Mouse (Mus musculus) thymus, postnatal 14 days (tissue): Measurements from ENCODE around the gene Mettl9.

ENCODE experiments used
- DNase-seq: peaks from one replicate; pipeline ENCODE4 v3.0.0; 2021

Gene Mettl9

DNA sequence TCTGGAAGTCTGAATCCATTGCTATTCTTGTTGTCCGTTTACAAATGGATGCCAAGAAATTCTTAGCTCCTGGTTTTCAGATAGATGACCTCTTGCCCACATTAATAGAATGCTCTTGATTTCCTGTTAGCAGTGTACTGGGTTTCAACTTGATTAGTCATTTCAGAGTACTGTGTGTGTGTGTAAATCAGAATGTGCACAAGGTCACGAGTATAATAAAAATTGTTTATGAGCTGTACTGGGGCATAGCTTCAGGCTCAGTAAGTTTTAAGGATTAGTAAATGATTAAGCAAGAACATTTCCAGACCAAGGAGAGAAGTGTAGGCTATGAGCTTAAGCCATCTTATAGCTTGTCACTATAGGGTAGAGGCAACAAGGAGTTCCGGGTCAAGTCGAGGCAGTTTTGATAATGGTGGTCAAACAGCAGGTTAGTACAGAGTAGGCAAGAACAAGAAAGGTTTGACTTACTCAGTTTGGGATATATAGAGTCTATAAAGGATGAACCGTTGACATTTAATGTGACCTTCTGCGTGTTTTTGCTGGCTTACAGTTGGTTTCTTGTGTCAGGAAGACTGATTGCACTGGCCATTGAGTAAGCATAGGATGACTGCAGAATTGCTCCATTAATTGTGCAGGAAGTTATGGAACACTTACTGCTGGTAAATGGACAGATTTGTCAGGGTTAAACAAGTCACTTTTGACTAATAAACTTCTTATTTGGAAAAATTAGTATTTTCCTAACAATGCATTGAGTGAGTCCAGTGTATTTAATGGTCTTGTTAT is 11.6 kb downstream of the Mettl9 start:
- no peak for DNase-seq

DNA sequence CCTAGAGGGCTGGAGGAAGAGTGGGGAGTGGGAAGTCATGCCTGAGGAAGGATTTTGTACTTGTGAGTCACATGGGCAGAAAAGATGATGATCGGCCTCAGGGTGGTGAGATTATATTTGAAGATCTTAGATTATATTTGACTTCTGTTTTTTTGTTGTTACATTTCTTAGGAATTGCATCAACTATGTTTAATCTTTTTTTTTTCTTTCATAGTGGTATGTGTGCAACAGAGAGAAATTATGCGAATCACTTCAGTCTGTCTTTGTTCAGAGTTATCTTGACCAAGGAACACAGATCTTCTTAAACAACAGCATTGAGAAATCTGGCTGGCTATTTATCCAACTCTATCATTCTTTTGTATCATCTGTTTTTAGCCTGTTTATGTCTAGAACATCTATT is 13.4 kb downstream of the Mettl9 start:
- DNase-seq: no peak

DNA sequence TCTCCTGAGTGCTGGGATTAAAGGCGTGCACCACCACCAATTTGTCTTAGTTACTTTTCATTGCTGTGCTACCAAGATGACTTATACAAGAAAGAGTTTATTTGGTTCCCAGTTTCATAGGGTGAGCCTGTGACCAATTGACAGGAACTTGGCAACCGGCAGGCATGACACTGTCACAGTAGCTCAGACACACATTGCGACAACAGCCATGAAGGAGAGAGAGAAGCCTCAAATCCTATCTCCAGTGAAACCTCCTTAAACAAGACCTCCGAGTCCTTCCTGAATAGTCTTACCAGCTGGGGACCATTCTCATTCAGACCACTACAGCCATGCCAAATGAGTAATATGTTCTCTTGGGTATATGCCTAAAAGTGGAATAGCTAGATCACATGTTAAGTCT is 18.8 kb downstream of the Mettl9 start:
- no peak for DNase-seq

DNA sequence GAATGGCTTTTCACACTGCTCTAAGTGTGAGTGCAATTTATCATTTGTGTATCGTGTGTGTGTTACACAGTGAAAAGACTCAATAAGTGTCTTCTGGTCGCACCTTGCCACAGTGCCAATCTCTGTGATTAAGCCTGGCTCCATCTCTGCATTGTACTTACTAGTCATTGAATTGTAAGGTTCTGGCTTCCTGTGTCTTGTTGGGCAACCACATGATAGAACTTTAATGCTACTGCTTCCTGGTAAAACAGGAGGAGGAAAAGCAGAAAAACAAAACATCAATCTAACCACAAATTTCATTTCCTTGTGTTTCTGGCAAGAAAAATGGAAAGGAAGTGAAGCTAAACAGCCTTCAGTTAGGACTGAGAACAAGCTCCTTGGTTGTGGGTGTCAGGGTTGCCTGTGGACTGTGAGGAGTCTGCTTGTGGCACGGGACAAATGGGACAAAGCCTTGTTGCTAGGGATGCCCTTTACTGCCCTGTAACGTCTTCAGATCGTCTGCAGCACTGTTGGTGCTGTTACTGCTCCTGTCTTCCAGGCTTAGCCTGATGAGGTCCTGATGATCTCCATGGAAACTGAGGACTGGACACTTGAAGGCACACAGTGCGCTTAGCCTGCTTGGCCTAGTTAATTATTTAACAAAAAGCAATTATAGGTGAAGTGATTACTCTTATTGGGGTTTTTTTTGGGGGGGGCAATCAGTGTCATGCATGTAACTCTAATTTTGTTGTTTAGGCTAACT is 25.4 kb downstream of the Mettl9 start:
- DNase-seq: no peak

DNA sequence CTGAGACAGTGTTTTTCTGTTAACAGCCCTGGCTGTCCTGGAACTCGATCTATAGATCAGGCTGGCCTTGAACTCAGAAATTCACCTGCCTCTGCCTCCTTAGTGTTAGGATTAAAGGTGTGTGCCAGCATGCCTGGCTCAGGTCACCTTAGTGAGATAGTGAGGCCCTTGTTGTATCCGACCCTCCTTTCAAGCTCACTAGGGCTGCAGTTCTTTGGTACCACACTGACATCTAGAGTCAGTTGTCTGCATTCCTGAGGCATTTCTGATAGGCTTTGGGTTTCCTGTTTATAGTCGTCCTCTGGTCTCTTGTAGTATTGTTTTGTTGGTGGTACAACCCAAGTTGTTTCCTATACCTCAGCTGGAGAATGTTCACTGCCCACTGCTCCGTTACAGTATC is 30.1 kb downstream of the Mettl9 start:
- DNase-seq: peak; percentile 32

DNA sequence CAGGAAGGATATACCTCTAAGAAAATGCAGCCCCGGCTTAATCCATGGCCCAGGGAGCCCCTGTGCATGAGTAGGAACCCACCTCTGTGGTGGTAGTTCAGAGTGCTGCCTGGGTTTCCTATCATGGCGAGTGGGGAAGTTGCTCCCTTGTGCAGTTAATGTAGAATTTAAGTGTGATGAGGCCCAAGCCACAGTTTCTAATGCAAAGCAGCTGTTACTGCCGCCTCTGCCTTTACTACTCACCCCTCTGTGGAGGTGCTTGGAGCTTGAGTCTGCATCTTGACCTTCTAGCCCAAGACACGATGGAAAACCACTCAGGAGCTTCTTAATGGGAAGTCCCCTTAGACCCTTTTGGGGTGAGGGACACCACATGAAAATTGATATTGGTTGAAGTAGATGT is 37.0 kb downstream of the Mettl9 start:
- no peak for DNase-seq

DNA sequence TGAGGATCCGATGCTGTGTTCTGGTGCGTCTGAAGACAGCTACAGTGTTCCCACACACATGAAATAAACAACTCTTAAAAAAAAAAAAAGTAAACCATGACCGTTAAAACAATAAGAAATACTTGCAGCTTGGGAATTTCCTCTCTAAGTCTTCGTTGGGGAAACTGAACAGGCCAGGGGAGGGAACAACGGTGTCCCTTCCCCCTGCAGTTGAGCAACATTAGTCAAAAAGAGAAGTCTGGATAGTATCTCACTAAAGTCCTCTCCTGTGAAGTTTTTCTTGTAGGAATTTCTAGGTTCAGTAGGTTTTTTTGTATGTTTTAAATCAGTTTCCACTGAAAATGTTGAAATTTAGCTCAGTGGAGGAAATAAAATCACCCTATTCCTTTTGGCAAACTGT is 38.3 kb downstream of the Mettl9 start:
- no peak for DNase-seq

DNA sequence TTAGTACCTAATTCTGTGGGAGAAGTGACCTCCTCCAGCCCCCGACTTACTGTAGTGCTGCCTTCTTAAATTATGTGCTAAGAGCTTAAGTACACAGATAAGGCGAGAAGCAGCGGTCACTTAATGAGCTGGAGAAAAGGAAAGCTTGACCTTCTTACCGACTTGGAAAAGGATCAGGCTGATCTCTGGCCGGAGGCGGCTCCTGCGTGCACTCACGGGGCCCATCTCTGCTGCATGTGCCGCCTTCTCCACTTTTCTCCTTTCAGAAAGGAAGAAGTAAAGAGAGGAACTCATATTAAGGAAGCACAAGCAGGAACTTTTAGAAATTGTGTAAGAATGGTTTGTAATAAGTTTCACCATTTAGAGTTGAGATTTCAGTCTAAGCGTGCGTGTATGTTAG is 40.0 kb downstream of the Mettl9 start, which contains the start of gene Igsf6:
Igsf6 (minus strand) TSS at position 292 of the 400 bp plus-strand sequence.
- DNase-seq: no peak

DNA sequence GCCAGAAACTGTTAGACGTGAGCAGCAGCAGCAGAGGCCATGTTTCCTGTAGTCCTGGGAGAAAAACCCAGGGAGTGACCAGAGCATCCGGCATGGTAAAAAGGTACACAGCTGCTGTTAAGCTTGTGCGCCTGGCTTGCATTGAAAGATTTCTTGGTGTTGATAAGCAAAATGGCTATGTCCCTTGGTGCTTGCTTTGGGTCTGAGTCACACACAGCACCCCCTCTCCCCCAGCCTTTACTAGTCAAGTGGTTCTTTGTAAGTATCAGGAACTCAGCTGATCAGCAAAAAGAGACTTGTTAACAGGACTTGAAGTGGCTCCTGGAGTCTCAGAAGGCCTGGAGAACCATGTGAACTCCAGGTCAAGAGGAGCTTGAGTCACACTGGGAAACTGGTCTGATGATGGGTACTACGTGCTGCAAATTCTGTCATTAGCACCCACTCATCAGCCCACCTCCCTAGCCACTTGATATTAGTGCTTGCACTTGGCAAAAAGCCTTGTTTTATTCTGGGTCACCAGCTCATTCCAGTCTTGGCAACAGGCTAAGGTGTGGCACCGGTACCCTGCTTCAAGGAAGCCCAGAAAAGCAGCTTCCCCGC is 40.7 kb downstream of the Mettl9 start:
- no peak for DNase-seq

DNA sequence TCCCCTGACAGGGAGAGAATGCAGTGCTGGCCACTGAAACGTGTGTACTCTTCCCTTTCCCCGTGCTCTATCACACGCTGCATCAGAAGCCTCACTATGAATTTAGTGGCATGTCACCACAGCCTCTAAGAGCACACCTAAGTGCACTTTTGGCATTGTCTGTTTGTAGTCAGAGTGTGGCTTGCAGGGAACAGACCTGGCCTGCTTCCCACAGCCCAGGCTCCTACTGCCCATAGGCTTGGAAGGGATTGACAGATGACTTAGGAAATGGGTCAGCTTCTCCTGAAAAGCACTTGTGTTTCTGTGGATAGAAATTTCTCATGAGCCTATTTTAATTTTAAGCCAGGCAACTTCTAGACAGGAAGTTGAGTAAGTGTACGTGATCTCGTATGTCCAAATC is 41.2 kb downstream of the Mettl9 start:
- no peak for DNase-seq

DNA sequence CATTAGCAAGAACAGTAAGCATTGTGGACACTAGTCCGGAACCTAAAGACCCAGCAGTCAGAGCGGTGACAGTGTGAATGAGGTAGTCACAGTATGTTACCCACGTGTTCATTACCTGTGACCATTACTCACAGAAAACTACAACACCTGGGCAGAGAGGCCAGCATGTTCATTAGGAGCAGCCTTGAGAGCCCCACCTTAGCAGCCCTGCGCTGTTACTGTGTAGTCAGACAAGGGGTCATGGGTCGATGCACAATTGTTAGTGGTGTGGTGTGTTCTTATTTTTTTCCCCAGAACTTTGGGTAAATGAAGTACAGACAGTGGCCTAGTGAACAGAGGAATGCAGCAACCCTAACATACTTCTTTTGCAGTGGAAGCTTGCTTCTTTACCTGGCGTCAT is 43.1 kb downstream of the Mettl9 start:
- DNase-seq: no peak

DNA sequence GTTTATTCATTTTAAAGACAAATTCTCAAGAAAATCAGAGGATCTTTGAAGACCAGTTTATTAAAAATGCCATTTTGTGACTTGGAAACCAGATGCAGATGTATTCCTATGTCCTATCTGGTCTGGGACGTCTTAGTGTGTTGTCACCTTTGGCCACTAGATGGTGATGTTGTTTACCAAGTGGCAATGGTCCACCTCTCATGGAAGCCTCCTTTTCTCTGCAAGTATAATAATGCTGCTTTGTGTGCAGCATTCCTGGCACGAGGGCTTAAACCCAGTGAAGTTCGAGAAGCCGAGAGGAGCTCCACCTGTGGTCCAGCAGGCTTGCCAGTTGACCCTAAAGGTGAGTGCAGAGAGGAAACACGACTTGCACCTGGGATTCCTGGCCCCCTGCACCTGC is 43.6 kb downstream of the Mettl9 start:
- DNase-seq: peak; percentile 55

DNA sequence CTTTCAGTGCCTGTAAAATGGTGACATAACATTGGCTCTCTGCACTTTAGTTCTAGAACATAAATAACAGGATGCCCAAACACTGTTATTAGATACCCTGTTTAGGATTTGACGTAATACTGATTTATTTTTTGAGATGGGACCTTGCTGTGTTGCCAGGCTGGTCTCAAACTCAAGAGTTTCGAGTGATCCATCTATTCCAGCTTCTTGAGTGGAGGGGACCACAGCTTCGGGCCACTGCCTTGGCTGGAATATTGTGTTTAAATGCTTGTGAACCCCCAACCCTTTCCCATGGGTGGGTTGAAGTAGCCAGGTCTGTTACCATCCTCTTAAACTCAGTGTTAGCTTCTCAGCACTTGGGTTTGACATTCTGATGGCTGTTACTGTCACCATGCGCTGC is 47.1 kb downstream of the Mettl9 start, which contains the start of gene Otoa:
Otoa (plus strand) TSS at position 301 of the 400 bp plus-strand sequence.
- DNase-seq: no peak

DNA sequence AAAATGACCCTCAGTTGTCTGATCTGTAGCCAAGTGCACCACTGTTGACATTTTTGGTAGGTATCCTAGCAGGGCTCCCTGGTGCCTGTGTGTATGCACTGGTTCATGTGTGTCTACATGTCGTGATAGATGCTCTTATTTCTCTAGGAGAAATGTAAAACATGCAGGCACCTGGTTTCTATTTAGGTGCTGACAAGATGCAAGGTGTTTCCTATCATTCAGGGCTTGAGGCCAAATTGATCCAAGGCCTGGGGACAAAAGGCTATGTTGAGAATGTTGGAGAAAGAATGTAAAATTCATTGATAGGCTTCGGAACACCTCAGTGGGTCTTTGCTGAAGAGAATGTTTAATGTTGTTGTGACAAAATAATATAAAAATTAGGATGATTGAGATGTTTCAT is 47.6 kb downstream of the Mettl9 start:
- no peak for DNase-seq

DNA sequence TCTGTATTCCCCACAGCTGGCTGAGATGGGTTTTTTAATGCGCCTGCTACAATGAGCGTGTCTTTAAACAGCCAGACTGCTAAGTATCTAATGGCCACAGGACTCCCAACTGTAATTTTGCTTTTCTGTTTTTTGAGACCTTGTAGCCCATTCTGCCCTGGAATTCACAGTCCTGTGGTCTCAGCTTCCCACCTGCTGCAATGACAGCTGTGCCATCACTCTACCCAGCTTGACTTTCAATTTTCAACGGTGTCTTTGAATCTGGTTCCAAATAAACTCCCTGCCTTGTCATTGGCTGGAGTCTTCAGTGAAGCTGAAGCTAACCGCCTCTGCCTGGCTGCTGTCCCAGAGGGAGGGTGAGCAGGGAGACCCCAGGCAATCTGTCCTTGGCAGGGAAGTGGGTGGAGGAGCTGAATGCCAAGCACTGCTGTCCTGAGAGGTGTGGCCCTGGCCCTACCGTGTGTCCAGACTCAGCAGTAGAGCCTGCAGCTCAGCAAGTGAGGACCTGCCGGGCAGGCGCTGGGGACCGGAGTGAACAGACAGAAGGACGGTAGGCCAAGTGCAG is 48.8 kb downstream of the Mettl9 start:
- DNase-seq: no peak

DNA sequence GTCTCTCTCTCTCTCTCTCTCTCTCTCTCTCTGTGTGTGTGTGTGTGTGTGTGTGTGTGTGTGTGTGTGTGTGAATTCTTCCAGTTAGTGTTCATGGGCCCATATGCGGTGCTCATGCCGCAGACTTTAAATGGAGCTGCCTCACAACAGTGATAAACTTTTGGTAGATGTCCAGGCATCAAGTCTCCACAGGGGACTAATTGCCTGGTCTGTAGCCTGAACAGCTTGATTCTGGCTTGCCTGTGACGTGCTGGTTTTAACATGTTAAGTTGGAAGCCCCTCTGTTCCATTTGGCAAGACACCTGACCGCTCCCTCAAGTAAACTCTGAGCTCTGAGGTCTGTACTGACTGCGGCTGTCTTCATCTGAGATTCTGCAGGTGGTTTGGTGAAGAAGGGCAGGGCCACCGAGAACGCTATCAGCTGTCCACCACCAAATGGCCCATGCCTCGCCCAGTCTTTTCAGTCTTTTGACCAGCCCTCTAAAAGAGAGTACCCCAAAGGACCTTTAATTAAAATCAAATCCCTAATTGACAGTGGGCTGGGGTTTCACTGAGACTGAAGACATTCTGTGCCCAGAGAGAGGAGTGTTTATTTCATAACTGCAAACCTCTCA is 50.7 kb downstream of the Mettl9 start:
- no peak for DNase-seq

DNA sequence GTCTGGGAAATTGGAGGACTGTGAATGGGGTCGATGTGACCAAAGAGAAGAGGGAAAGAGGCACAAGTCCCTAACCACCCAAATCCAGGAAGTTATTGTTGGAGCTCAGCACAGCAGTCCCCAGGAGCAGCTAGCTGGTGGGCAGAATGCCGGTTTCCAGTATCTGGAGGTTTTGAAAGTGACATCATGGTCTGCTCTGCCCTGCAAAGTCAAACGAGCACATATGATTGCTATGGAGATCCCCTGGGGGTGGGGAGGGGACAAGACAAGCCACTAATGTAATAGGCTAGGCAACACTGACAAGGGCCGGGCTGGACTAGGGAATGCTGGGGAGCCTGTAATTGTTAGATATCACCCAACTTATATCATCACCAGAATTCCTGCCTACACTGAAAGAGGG is 51.3 kb downstream of the Mettl9 start:
- no peak for DNase-seq

DNA sequence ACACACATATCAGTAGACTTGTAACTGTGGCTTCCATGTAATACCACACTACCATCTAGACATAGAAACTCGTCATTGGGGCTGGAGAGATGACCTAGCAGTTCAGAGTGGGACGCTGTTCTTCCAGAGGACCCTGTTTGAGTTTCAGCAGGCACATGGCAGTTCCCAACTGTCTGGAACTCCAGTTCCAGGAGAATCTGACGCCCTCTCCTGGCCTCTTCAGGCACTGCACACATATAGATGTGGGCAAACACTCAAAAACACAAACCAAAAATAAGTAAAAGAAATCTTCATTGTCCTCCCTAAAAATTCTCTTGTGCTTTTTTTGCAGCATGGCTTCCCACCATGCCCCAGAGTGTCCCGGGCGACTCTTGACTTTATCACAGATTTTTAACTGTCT is 54.5 kb downstream of the Mettl9 start:
- no peak for DNase-seq

DNA sequence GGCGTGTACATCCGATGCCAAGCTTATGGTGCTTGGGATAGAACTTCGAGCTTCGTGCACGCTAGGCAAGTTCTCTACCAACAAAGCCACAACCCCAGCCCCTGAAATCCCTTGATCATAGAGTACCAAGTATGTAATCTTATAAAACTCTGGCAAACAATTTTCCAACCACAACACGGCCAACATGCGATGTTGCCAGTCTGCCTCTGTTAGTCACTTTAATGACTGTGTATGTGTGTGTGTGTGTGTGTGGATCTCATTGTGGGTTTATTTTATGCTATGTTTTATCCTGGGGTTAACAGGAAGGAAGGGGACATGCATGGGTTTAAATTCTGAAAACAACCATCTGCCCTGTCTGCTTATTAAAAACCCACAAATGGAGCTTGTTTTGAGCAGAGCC is 56.5 kb downstream of the Mettl9 start:
- DNase-seq: no peak

DNA sequence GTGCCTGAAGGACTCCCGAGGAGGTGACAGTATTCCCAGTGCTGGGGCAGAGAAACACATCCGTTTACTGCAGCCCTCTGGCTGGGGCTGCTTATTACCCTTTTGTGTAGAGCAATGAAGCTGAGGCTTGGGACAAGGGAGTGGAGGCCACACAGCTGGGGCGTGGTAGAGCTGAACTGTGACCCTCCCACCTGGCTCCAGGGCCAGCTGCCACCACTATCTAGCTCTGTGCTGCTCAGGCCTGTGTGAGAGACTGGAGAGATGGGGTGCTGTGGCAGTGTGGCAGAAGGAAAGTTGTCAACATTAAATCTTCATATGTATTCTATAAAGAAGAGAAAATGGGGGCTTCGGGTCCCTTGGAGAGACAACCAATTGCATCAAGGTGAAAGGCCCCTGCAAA is 58.8 kb downstream of the Mettl9 start:
- no peak for DNase-seq

DNA sequence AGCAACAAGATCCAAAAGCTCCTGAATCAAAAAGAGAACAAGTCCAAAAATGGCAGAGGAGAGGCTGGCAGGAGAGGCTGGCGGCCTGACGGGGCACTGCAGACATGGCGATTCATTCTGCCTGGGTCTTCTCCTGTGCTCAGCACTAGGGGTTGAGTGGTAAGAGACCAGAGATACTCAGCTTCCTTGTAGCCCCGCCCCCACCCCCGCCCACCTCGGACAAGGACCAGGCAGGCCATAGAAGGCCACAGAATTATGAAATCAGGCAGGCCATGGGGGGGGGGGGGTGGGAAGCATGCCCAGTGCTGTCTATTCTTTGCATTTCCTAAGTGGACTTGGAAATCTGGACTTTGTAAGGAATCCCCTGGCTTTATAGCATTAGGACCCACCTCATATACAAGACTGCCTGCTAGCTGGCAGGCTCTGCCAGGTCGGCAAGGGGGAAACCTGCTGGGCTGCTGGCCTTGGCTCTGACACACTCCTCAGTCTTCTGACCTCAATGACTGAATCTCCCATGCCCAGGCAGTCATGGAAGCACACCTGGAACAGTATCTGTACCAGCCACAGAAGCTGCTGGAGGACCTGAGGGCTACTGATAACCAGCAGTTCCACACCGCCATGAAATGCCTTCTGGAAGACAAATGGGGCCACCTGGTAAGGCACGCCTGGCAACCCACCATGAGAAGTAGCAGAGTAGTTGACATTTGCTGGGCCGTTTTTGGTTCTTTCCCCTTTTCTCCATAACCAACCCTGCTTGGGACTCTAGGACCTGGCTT is 64.6 kb downstream of the Mettl9 start:
- no peak for DNase-seq

DNA sequence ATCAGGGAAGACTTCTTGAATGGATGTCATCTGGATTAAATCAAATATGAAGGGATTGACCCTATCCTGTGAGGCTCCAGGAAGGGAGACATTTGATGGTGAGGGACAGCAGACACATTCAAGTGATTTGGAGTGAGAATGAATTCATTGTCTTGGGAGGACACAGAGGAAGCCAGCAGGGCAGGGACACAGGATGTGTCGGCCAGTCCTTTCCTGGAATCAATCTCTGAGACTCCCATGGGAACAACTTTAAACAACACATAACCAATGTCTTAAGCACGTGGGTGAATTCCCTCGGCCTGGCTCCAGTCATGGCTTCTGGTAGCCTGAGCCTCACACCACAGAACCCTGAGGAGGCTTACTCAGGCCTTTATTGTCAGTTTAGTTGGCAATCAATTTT is 73.6 kb downstream of the Mettl9 start:
- DNase-seq: no peak
